Mouse (Mus musculus): ENCODE measurements around the gene Dusp3.

DNA sequence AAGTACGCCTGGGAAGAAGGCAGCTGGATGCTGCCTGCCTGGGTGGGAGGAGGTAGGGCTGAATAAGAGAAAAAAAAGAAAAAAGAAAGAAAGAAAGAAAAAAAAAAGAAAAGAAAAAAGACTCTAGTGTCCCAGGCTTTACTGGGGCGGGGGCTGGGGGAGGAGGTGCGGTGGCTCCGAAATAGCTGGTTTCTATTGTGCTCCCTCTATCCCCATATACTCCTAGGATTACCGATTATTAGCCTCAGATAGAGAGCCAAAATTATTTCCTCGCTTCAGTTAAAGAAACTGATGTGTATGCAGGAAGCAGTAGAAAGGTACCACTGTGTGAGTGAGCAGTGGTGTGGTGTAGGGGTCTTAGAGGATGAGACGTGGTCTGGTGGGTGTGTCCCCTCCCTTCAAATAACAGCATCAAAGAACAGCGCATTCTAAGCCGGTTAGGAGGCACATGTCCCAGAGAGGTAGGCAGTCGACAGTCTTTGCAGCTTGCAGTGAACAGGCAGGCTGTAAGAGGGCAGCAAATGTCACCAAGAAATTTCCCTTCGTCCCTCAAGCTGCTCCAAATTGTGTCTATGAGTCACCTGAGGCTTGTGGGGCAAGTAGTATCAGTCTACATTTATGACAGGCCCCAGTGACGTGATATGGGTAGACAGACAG, 40.7 kb upstream of the Dusp3 start:
- no peak for TF ChIP-seq MEF2A (IDR thresholded peaks at IDR 0.05; ENCODE audit: extremely low read depth, insufficient replicate concordance, low read depth, low read length, poor library complexity, severe bottlenecking)
- TF ChIP-seq TBP (IDR thresholded peaks at IDR 0.05; ENCODE audit: low read depth, low read length): no peak
- no peak for TF ChIP-seq HCFC1 (IDR thresholded peaks at IDR 0.05; ENCODE audit: low read depth, low read length)
- TF ChIP-seq KAT2A (conservative IDR thresholded peaks at IDR 0.05; ENCODE audit: low read depth, low read length): no peak
- no peak for TF ChIP-seq SMC3 (IDR thresholded peaks at IDR 0.05; ENCODE audit: low read depth, low read length)
- no peak for TF ChIP-seq ZNF384 (IDR thresholded peaks at IDR 0.05; ENCODE audit: low read depth, low read length)
- no peak for TF ChIP-seq MAX (IDR thresholded peaks at IDR 0.05; ENCODE audit: low read length)

Data from MEL (cell line).